Mouse (Mus musculus): ENCODE results near the gene Hbb-bh2.
"Not testable (repeated sequence)": the region's sequence is repeated elsewhere in the genome, so short reads cannot be mapped to it uniquely, and the experiment has no call there.

The Hbb-bh2 gene

DNA sequence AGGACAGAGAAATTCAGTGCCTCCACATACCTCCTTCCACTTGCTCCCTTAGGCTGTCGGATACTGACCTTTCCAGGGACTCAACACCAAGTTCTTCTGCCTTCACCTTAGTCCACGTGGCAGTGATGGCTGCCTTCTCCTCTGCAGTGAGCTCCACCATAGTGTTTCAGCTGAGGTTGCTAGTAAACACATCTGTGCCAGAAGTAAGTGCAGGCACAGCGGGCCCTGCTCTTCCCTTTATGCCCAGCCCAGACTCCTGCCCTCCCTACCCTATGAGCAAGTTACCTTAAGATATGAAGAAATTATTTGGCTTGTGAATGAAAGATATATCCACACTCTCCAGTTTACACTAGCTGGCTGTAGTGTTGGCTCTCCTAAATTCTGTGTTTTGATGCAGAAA, at the start of gene Hbb-bh2:
Gene Hbb-bh2 (minus strand): TSS at position 253 of the 400 bp plus-strand sequence.
- DNase-seq, result no peak

DNA sequence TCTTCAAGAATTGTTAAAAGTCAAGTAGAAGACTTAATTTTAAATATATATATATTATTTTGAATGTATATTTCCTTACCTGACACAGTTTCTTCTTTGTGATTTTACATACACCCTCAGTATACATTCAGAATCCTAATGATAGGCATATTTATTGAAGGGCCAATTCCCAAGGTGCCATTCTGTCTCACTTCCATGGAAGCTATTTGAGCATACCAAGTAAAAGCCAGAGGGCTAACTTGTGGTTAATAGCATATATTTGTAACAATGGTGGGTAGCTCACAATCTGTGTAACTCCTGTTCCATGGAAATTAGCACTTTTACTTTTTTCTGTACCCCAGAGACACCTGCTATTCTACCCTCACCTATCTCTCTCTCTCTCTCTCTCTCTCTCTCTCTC, 45.8 kb upstream of the Hbb-bh2 start, which contains the start of gene Olfr66:
Gene Olfr66 (minus strand): TSS at position 101 of the 400 bp plus-strand sequence.
- no peak for DNase-seq

DNA sequence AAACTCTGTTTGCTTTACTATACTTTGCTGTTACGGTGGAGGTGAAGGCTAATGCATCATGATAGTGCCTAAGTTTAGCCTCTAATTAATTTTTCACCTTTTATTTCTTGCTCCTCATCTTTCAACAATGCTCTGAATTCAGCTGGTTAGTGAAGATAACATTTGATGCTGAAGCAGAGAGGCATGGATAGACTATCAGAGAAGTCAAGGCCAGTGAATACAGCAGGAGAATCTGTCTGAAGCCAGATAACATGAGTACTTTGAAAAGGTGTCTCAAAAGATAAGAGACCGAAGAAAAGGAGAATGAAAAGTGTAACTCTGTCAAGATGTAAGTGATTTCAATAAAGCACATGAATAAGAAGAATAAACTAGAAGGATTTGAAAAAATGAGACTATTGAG, 36.8 kb upstream of the Hbb-bh2 start:
- DNase-seq, result no peak

DNA sequence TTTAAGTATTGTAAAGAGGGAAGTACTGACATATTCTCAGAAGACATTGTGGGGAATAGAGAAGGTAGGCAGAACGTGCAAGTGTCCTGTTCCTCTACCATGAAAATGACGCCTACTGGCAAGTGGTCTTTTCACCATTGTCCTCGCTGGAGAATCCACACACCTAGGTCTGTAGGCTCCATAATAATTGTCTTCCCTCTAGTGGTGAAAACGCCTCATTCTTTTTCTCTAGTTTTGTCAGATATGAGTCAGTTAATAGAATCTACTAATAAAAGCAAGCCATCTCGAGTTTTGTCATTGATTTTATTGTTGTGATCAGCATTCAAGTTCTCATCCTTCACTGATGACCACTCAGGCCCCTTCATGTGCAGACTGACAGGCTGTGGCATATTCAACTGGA, 34.1 kb upstream of the Hbb-bh2 start:
- DNase-seq, result peak; percentile 25

DNA sequence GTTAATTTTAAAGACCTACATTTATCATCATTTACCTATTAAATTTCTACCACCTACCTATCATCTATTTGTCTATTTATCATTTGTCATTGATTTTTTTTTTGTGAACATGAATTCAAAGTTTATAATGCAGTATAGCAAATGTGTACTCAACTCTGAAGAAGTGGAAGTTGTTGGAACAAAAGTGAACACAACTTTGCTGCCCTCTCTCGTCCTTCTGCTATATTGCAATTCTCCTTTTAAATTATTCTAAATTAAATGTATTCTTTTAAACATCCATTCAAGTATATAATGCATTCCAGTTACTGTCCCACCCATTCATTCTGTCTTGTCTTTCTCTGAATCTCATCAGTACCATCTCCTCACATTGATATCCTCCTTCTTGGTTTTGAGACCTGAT, 32.7 kb upstream of the Hbb-bh2 start:
- peak; percentile 48 for DNase-seq

DNA sequence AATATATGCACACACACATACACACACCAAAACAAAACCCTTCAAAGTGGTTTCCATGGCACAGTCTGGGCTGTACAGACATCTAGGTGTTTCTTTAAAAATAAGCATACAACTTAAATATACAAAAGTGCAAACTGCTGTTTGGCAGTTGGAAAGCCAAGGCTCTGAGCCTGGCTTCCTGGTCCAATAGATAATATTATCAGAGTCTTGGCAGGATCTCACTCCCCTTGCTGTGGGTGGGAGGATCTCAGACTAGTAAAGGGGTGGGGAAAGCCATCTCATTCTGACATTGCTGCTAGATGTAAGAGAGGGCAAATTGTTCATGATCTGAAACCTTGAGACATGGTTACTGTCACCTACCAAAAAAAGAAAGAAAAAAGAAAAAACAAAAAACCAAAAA, 30.3 kb upstream of the Hbb-bh2 start:
- DNase-seq, result peak; percentile 84

DNA sequence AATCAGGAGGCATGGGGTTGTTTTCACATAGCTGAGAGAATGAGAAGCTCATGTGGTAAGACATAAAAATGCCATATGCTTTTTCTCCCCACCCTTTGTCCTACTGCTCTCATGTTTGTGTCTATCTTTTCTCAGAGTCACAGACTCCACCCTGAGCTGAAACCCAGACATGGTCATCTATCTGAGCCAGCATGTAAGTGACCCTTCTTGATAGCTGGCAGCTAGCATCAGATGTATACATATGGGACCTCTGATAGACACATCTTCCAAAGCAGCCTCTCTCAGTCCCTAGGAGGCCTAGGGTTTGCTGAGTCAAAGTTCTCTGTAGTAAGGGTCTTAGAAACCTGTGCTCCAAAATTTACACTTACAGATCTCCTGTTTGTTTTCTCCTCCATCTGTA, 25.4 kb upstream of the Hbb-bh2 start:
- DNase-seq, result peak; percentile 80

DNA sequence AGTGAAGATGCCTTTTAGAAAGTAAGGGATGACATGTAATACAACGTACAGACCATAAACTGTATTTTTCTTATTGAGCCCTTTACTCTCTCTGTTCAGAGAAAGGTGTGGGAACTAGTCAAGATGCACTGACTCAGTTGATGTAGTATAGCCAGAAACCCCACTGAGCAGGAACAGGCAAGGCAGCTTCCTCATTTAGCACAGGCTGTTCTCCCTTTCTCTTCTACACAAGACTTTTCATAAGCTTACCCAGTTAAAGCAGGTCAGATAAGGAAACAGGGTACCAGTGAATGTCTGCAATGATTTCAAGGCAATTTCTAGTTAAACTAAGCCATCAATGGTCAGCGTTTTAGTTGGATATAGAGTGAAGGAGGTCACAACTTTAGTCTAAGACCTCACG, 21.2 kb upstream of the Hbb-bh2 start:
- no peak for DNase-seq

DNA sequence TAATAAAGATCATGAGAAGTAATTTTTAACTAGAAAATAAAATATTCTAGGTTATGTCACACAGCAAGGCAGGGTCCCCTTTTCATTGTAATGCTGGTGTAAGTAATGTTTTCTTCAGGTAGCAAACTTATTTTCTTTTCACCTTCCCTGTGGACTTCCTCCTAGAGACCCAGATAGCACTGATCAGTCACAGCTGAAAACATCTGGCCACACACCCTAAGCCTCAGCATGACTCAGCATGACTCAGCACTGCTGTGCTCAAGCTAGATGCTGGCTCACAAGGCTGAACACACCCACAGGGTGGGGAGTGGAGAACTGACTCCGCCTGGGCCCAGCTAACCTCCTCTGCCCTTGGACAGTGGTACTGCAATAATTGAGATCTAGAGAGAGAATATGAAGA, 20.5 kb upstream of the Hbb-bh2 start:
- DNase-seq, result peak; percentile 99

DNA sequence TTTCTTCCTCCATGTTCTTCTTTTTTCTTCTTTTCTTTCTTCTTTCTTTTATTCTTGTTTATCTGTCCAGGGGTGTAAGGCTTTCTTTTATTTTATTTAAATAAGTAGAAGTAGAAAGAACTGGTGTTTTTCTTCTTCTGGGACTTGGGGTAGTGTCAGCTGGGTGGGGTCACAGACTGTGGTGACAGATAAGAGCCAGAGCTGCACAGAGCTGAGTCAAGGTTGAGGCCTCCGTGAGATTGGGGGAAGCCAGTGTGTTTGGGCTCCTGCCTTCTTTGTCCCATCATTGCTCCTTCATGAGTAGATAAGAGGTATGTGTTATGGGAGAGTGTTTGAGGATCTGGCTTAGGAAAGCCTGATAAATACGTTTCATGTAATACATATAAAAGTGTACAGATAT, 18.8 kb upstream of the Hbb-bh2 start:
- DNase-seq, result peak; percentile 92

DNA sequence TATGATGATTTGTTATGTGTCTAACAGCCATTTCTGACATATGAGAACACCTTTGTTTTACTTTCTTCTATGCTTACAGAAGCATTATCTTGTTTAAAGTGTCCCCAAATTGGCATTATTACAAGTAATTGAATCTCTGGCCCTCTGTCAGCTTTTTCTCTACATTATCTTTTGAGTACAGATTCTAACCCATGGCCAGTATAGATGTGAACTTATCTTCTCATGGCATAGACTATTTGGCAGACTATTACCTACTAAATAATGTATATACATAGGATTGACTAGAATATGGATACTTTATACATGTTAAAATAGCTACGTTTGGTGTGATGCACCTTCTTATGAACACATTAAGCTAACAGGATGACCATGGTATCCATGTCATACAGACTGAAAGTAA, 14.3 kb upstream of the Hbb-bh2 start:
- DNase-seq, result no peak

DNA sequence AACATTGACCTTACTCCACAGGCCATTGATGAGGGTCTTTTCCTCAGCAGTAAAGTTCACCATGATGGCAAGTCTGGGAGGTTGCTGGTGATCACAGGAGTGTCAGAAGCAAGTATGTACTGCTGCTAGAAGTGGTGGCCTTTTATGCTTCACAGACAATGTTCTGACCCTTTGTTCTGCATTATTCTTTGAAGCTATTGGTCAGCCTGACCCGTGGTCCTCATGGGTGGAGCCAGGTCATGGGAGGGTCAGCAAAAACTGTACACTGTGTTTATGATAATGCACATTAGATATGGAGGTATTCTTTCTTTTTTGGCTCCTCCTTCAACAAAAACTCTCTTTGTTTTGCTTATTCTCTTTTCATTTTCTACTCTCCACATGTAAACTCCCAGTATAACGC, 12.8 kb upstream of the Hbb-bh2 start, which contains the start of gene Hbb-y:
Gene Hbb-y (minus strand): TSS at position 127 of the 400 bp plus-strand sequence.
- peak; percentile 26 for DNase-seq

DNA sequence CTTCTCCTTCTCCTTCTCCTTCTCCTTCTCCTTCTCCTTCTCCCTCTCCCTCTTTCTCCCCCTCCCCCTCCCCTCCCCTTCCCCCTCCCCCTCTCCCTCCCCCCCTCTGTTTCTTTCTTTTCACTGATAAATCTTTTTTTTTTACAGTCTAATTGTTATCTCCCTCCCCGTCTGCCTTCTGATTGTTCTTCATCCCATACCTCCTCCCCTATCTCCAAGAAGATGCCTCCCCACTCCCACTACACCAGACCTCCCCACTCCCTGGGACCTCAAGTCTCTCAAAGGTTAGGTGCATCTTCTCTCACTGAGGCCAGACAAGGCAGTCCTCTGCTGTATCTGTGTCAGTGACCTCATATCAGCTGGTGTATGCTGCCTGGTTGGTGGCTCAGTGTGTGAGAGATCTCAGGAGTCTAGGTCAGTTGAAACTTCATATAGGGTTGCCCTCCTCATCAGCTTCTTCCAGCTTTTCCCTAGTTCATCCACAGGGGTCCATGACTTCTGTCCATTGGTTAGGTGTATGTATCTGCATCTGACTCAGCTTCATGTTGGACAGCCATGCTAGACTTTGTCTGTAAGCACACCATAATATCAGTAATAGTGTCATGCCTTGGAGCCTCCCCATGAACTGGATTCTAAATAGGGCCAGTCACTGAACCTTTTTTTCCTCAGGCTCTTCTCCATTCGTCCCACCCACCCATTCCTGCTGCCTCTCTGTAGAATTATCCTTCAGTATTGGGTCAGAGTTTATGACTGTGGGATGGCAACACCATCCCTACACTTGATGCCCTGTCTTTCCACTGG, 4.4 kb upstream of the Hbb-bh2 start:
- DNase-seq, result peak; percentile 46

DNA sequence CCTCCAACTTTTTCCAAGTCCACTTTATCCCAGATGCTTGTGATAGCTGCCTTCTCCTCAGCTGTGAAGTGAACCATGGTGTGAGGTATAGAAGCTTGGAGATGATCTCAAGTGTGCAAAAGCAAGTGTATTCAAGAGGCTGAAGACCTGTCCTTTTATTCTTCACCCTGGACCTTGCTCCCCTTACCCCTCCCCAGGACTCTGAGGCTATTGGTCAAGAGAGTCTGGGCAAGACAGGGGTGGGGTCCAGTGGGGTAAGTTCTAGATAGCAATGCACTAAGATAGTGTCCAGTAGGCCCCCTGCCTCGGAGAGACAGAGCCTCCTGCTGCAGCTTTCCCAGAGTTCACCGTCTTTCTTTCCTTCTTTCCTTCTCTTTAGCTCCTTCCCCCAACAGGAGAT, 2.7 kb upstream of the Hbb-bh2 start, which contains the start of gene Hbb-bh1:
Gene Hbb-bh1 (minus strand): TSS at position 131 of the 400 bp plus-strand sequence.
- no peak for DNase-seq

DNA sequence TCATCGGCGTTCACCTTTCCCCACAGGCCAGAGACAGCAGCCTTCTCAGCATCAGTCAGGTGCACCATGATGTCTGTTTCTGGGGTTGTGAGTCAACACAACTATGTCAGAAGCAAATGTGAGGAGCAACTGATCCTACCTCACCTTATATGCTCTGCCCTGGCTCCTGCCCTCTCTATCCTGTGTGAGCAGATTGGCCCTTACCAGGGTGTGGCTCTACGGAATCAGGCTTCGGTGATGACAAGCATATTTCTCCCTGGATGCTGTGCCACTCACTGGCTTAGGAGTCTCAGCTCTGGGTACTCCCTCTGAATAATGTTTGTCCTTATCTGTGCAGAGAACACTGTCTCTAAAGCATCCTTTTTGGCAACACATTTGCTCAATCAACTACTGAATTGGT, 12.5 kb downstream of the Hbb-bh2 start, which contains the start of gene Hbb-bs:
Gene Hbb-bs (minus strand): TSS at position 289 of the 400 bp plus-strand sequence.
- DNase-seq, result peak; percentile 90

DNA sequence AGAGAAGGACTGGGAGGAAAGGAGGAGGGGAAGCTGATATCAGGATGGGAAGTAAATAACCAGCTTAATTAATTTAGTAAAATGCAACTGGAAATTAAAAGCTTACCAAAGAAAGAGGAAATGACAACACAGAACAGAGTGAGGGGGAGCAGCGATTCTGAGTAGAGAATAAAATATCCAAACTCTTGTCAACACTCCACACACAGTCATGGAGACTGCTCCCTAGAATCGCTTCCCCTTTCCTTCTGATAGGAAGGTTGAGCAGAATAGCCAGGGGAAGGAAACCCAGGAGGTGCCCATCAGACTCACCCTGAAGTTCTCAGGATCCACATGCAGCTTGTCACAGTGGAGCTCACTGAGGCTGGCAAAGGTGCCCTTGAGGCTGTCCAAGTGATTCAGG, 13.2 kb downstream of the Hbb-bh2 start:
- DNase-seq, result not testable (repeated sequence)

DNA sequence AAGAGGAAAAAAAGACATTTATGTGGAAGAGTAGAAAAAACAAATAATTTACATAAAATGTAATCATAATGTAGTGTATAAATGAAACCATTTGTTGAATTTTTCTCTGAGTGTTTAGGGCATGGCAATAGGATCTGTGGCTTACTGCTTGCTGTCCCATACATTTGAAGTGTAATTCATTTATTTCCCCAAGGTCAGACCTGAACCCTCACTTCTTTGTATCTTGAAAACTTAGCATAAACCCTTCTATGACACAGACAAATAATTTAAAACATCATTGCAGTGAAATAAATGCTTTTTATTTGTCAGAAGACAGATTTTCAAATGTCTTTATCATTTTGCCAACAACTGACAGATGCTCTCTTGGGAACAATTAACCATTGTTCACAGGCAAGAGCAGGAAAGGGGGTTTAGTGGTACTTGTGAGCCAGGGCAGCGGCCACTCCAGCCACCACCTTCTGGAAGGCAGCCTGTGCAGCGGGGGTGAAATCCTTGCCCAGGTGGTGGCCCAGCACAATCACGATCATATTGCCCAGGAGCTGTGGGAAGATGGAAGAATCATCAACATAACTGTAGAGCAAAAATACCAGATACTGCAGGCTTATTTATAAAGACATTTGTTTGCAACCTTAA, 13.9 kb downstream of the Hbb-bh2 start:
- DNase-seq, result peak; percentile 79

DNA sequence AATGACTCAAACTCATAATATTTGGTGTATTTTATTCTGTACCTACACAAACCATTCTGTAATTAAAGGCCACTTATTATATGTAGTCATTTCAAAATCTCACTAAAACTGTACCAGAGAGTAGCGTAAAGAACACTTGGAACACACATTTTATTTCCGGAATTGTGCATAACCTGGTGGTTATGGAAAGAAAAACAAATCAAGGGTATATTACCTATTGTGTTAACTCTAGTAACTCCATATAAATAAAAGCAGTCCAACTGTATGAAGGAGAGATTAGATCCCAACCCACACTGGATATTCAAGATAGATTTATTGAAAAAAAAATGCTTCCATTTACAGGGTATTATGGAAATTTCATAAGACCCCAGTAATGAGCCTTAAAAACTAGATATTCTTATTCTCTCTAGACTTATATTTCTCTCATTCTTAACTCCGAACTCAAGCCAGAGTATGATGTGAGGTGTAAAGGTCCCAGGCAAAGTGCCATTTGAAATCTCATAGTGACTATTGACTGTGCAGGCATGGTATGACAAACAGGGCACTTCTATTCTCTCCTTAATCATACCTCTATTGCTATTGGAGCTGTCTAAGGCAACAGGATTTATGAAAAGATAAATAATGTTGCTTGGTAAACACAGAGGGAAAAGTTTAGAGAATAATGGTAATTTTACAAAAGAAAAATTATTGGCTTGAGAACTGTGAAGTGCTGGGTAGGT, 14.6 kb downstream of the Hbb-bh2 start:
- peak; percentile 53 for DNase-seq

DNA sequence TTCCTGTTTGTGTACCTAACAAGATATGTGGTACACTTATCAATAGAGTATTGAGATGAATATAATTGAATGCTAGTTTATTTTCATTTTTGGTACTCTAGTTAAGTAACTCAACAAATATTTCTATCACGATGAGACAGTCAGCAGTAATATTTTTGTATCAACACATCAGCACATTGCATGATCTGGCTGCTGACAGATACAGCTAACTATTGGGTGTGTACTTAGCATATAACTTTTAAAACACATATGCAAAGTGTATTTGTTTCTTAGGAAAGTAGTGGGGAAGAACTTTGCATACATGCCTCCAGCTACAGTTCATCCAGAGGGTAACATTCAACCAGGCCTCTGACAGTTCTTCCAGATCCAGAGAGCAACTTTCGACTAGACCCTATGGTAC, 15.7 kb downstream of the Hbb-bh2 start:
- no peak for DNase-seq

DNA sequence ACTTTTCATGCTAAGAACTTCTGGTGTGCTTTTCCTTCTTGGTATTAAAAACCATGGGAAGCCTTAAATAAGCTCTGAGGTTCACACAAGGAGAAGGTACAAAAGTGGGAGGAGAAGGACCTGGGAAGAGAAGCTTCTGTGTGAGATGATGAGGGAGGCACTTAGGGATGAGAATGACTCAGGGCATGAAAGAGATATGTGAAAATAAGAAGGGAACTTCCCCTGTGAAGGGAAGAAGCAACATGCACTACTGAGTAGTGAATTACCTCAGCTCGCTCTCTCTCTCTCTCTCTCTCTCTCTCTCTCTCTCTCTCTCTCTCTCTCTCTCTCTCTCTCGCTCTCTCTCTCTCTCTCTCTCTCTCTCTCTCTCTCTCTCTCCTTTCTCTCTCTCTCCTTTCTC, 25.2 kb downstream of the Hbb-bh2 start:
- not testable (repeated sequence) for DNase-seq

DNA sequence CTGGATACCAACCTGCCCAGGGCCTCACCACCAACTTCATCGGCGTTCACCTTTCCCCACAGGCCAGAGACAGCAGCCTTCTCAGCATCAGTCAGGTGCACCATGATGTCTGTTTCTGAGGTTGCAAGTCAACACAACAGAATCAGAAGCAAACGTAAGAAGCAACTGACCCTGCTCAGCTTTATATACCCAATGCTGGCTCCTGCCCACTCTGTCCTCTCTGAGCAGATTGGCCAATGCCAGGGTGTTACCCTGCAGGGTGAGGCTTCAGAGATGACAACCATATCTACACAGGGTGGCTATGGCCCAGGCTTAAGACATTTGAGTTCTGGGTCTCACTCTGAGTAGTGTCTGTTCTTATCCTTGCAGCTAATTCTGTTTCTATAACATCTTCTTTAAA, 26.6 kb downstream of the Hbb-bh2 start, which contains the start of gene Hbb-bt:
Gene Hbb-bt (minus strand): TSS at position 231 of the 400 bp plus-strand sequence.
- DNase-seq, result peak; percentile 90

DNA sequence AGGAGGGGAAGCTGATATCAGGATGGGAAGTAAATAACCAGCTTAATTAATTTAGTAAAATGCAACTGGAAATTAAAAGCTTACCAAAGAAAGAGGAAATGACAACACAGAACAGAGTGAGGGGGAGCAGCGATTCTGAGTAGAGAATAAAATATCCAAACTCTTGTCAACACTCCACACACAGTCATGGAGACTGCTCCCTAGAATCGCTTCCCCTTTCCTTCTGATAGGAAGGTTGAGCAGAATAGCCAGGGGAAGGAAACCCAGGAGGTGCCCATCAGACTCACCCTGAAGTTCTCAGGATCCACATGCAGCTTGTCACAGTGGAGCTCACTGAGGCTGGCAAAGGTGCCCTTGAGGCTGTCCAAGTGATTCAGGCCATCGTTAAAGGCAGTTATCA, 27.2 kb downstream of the Hbb-bh2 start:
- DNase-seq, result not testable (repeated sequence)

DNA sequence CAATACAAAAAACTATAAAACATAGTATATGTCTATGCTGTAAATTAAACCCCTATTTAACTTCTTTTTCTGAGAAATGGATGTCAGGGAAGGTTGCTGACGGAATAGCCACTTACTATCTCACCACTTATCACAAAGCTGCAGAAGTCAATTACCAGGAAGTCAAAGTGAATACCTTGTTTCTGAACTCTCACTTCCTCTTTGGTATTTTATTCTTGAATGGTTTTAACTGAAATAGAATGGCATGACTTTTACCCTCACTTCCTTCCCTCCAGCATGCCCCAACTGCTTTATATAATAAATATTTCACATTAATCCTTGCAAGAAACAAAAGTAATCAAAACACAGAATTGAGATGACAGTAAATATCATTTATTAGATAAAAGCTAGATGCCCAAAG, 28.1 kb downstream of the Hbb-bh2 start:
- DNase-seq, result no peak

Measured in liver (tissue).